Mouse (Mus musculus): Measurements from ENCODE around the gene Il15. TPM values are rescaled to one million over a fixed set of nuclear protein-coding genes. Genes with fewer than 3 reads are reported as not detected.

Gene Il15
- total RNA-seq, 1 experiment from 2014 or later, result 16.5 TPM

DNA sequence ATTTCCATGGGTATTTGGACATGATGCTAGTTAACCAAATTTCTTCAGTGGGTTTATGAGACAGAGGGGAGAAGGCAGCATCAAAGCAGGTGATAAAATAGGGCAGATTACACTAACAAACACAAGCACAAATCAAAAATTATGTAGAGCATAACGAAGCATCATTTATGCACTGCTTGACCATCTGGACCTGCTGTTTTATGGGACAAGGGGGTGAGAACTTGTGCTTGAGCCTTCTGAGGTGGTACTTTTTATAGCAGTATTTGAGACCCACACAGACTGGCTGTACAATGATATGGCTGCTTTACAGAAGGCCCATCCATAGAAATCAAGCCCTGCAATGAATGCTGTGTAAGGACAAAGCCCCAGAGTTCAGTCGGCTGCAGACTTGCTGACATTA lies 46.9 kb downstream of the Il15 start:
- no peak for DNase-seq

DNA sequence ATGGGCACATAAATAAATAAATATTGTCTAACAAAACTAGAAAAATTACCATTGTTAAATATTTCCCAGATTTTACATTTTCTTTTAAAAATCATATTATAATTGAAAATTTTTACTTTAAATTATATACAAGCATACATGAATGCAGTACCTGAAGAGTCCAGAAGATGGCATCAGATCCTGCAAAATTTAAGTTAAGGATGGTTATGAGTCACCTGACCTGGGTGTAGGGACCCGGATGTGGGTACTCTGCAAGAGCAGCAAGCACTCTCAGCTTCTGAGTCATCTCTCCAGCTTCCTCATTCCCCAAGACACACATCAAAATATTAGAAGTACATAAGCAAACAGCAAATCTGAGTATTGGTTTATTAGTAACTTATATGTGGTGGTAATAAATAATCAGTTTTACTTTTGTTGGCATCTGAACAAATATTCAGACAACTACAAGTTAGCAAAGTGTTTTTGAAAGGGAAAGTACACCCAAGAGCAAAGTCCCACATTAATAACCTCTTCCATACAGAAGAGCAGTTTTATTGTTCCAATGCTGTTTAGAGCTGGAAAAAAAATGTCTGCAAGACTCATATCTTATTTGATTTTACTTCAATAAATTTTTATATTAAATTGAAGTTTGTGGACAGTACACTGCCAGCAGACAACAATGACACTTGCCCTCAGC lies 51.6 kb downstream of the Il15 start:
- no peak for DNase-seq

- DNase-seq, result no peak
Observed at GRCm38 (mm10) chr8:82349299-82349698, 53.7 kb downstream of the Il15 start.

- no peak for DNase-seq
Observed at GRCm38 (mm10) chr8:82346485-82346884, 56.5 kb downstream of the Il15 start.

DNA sequence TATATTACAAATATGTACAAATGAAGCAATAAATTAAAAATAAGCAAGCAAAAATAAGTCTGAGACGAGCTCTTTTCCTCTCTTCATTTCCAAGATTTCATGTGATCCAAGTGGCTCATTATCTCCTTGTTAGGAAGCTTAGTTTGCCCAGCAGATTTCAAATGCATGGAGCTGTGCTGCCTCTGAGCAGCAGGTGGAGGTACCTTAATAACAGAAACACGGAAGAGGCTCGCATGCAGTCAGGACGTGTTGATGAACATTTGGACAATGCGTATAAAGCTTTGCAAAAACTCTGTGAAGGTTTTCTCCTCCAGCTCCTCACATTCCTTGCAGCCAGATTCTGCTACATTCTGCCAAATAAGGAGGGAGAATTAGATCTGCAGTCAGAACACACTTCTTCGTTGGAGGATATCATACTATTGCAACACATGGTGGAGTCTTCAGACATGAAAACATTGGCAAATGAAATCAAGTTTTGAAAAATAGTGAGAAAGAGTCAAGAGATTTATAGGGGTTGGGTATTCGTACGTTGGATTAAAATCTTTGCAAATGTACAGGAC lies 71.3 kb downstream of the Il15 start:
- DNase-seq, result no peak

DNA sequence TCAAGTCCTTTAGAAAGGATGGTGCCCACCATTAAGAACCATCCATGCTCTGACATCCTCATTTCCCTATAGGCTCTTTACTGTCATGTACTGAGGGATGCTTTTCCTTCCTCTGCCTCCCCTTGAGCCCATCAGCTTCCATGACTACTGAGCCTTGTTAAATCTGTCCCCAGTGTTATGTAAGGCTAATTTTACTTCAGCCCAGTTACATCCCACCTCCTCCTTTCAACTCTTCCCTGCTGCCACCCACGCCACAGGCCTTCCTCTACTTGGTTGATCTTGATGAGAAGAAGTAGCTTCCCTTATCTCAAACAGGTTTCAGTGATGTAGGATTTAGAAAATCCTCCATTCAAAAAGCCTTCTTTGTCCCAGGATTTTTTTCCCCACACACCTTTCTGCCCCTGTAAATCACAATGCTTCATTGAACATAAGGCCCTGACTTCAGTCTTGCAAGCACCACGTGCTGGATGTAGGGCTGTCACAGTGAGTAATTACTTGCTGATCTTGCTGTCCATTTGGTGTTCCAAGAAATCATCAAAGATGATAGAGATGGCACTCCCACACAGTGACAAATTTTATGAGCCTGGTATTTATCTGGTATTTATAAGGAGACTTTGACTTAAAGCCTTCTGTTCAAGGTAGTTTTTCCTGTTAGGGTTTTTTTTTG lies 74.9 kb downstream of the Il15 start:
- no peak for DNase-seq

DNA sequence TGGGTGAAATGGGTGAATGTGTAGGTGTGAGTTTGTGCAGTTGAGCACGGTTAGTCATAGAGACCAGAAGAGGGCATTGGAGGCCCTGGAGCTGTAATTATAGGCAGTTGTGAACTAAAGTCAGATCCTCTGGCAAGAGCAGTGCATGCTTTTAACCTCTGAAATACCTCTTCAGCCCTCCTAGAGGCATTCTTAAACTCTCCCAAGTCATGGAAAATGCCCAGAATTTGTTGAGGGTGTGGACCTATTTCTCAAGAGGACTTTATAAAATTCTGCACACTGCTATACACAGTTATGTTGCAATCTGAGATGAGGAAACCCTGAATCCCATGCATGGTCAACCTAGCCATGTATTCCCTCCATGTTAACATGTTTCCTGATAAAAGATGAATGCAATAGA lies 77.0 kb downstream of the Il15 start:
- DNase-seq, result no peak

DNA sequence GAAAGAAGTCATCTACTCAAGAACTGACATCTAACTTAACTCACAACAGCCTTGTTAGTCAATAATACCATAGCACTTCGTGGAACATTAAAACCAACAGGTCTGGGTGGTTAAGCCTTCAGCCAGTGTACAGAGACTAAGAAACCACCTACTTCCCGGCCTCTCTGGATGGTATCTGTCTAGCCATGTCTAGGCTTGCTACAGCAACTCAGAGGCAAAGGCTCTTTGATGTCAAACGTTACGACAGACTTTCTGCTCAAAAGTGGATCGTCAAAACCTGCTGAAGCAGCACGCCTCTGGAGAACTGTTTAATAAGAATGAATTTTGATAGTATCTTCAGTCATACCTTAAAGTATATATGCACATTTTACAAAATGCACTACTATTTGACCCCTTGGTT lies 77.4 kb downstream of the Il15 start:
- no peak for DNase-seq

DNA sequence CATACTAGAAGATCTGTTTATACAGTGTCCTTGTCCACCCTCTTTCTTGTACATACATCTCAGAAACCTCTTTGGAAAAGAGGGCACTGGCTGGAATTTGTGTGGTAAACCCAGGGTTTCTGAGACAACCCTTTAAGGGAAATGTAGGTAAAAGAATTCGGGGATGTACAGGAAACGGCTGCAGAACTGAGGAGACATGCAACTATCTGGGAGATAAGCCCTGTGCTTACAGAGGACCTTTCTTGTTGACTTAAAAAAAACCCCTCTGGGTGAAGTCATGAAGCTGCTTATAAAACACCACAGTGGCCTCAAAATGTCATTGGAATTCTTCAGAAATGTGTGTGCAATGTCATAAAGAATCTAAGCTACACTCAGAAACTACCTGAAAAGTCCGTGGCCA lies 85.6 kb downstream of the Il15 start:
- no peak for DNase-seq

DNA sequence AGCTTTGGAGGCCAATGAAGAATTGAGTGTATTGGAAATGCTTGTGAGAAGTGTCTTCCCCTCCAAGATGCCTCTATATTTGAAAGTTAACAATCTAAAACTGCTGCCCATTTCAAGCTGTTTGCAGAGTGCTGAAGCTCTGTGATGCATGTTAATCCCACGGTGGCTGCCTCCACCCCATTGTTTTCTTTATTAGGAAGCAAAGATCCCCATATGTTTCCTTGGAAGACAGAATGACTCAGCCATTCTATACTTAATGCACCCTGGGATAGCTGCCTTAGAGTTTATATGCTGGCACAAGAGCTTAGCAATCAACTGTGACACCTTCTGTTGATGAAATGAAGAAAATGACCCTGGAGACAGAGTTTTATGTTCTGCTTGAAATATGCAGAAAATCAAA lies 96.6 kb downstream of the Il15 start:
- DNase-seq, result no peak

- no peak for DNase-seq
Observed at GRCm38 (mm10) chr8:82296256-82296655, 106.8 kb downstream of the Il15 start.

- no peak for DNase-seq
Observed at GRCm38 (mm10) chr8:82291659-82292058, 111.4 kb downstream of the Il15 start.

GRCm38 (mm10) chr8:82285866-82286265 lies 117.2 kb downstream of the Il15 start:
- no peak for DNase-seq

DNA sequence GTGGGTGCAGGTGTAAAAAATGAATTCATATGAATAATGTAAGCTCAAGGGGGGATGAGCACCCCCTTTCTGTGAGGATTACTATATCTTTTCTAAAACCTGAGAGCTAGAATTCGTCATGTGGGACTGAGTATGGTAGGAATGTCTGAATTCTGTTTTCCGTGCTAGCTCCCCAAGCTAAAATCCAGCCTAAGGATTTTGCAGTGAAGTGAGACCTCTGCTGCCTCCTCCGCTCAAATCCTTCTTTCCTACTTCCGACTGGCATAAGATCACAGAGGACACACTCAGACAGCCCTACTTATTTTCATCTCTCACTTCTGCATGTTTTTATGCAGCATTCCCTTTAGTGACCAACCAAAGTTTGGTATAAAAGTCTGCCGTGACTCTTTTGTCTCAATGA lies 121.0 kb downstream of the Il15 start:
- DNase-seq, result no peak
